Mouse (Mus musculus) hindbrain, embryonic 15.5 days (tissue): ENCODE measurements at regions not wholly inside any gene's neighbourhood (a gene's known extent, or its start where the extent isn't known, plus 50 kb on each side); places are given as distances from the start of the nearest gene placed in this dataset.

Experiments used
- ATAC-seq: fragments of 200-750 bp; cut with Nextera tagmentation; 2 replicates; pipeline ENCODE4 v1.8.0; 2017; ENCODE audit warnings: low read depth, moderate number of reproducible peaks, moderate TSS enrichment; ENCODE audit not compliant: low FRiP score
- H3K27ac ChIP-seq: fragments of 300-500 bp; sonication (generic); replicated peaks from 2 replicates; pipeline ENCODE4 v1.5.1; 2015; ENCODE audit warnings: mild to moderate bottlenecking, inconsistent platforms
- H3K27me3 ChIP-seq: fragments of 300-500 bp; sonication (generic); 2 replicates; pipeline ENCODE4 v1.6.1; 2015; ENCODE audit warnings: control low read depth, inconsistent platforms
- H3K36me3 ChIP-seq: fragments of 300-500 bp; sonication (generic); 2 replicates; pipeline ENCODE4 v1.6.1; 2015; ENCODE audit warnings: control low read depth, inconsistent platforms
- H3K4me1 ChIP-seq: fragments of 300-500 bp; sonication (generic); replicated peaks from 2 replicates; pipeline ENCODE4 v1.6.1; 2015; ENCODE audit warnings: control low read depth, inconsistent platforms
- H3K4me2 ChIP-seq: fragments of 300-500 bp; sonication (generic); 2 replicates; pipeline ENCODE4 v1.6.1; 2015; ENCODE audit warnings: moderate library complexity, mild to moderate bottlenecking, inconsistent platforms
- H3K4me3 ChIP-seq: fragments of 300-500 bp; sonication (generic); 2 replicates; pipeline ENCODE4 v1.5.1; 2015; ENCODE audit warnings: mild to moderate bottlenecking, inconsistent platforms
- H3K9ac ChIP-seq: fragments of 300-500 bp; sonication (generic); 2 replicates; pipeline ENCODE4 v1.6.1; 2015; ENCODE audit warnings: inconsistent platforms
- H3K9me3 ChIP-seq: fragments of 300-500 bp; sonication (generic); 2 replicates; pipeline ENCODE4 v1.6.1; 2016; ENCODE audit warnings: control low read depth, inconsistent platforms
- WGBS: fragments of 180-500 bp; shearing (Covaris S2); methylation state at CpG from one replicate; pipeline ENCODE4 v1.1.7; 2015; 5-methylcytosine and 5-hydroxymethylcytosine counted together

- no peak overlapping the region for H3K27ac ChIP-seq
- WGBS = 44% methylated on average over 4 of the region's 4 CpGs
- ATAC-seq = no peak
- H3K4me3 ChIP-seq = no peak overlapping the region
- H3K36me3 ChIP-seq = no peaks in the 10 kb centered on the region
- H3K9me3 ChIP-seq = no peaks in the 10 kb centered on the region
- no peak overlapping the region for H3K9ac ChIP-seq
- H3K4me2 ChIP-seq = no peak overlapping the region
- no peaks in the 10 kb centered on the region for H3K27me3 ChIP-seq
- H3K4me1 ChIP-seq = no peaks in the 10 kb centered on the region
These were observed 352.6 kb upstream of the Slitrk1 start for GRCm38 (mm10) chr14:109266521-109266920.

DNA sequence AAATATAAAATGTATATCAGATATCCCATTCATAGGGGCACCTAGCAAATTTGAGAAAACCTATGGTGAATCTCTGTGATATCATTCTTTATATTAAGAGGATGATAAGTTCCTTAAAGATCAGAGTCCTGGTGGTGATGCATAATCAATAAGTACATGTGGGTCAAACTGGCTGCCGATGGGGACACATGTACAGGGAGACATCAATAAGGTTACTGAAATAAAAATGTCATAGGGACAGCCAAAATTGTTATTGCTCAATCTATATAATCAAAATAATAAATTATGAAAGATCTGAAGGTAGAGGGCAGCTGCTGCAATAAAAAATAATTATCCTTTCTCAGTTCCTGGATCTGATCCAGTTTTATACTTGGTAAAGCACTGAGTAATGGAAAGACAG is 348.0 kb upstream of the Slitrk1 start:
- Histone ChIP-seq H3K27me3 (no peaks in the 10 kb centered on the region), H3K9me3 (no peaks in the 10 kb centered on the region), H3K4me2 (no peak overlapping the region), H3K27ac (no peak overlapping the region), H3K36me3 (no peaks in the 10 kb centered on the region), H3K4me1 (no peaks in the 10 kb centered on the region), H3K4me3 (no peak overlapping the region), H3K9ac (no peak overlapping the region)
- no peak for ATAC-seq
- WGBS = 80% methylated on average over 1 of the region's 1 CpGs

- Histone ChIP-seq H3K4me1 (no peaks in the 10 kb centered on the region), H3K27me3 (no peaks in the 10 kb centered on the region), H3K27ac (no peak overlapping the region), H3K9me3 (no peaks in the 10 kb centered on the region), H3K4me2 (no peak overlapping the region), H3K4me3 (no peak overlapping the region), H3K9ac (no peak overlapping the region), H3K36me3 (no peaks in the 10 kb centered on the region)
- 0 out of 2 replicates have a peak, but pooled peaks have one; percentile 30 for ATAC-seq
- 90% methylated on average over 8 of the region's 8 CpGs for WGBS
These were observed 300.9 kb upstream of the Slitrk1 start for GRCm38 (mm10) chr14:109214848-109215247.

DNA sequence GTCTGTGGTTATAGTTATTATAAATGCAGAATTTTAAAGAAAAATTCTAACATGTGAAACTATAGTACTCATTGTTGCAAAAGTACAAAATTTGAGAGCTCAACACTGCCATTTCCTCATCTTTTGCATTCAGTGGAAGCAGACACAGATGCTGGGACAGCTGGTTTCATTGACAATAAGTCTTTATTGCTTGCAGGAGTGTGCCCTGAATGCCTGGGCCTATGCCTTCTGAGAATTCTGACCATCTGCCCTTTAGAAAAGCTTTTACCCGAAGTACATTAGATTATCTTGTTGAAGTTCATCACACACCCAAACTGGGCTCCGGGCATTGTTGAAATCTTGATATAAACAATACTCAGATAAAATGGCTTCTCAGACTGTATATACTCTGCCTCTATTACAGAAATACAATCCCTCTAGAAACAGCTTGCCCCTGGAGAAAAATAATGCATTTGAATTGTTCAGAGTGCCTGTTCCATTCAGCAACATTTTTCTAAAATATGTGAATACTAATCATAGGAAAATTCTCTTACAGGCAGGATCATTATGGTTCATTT is 266.1 kb upstream of the Slitrk1 start:
- Histone ChIP-seq H3K4me2 (no peak overlapping the region), H3K27ac (no peak overlapping the region), H3K9me3 (no peaks in the 10 kb centered on the region), H3K9ac (no peak overlapping the region), H3K4me1 (no peaks in the 10 kb centered on the region), H3K4me3 (no peak overlapping the region), H3K36me3 (no peaks in the 10 kb centered on the region), H3K27me3 (no peaks in the 10 kb centered on the region)
- WGBS = 34% methylated on average over 2 of the region's 2 CpGs
- no peak for ATAC-seq

GRCm38 (mm10) chr14:109176602-109177179 is 262.7 kb upstream of the Slitrk1 start:
- H3K36me3 ChIP-seq = no peaks in the 10 kb centered on the region
- no peak overlapping the region for H3K4me2 ChIP-seq
- H3K27me3 ChIP-seq = no peaks in the 10 kb centered on the region
- no peak overlapping the region for H3K9ac ChIP-seq
- H3K4me3 ChIP-seq = no peak overlapping the region
- H3K27ac ChIP-seq = no peak overlapping the region
- WGBS = 85% methylated on average over 2 of the region's 2 CpGs
- no peaks in the 10 kb centered on the region for H3K4me1 ChIP-seq
- H3K9me3 ChIP-seq = no peaks in the 10 kb centered on the region
- no peak for ATAC-seq

DNA sequence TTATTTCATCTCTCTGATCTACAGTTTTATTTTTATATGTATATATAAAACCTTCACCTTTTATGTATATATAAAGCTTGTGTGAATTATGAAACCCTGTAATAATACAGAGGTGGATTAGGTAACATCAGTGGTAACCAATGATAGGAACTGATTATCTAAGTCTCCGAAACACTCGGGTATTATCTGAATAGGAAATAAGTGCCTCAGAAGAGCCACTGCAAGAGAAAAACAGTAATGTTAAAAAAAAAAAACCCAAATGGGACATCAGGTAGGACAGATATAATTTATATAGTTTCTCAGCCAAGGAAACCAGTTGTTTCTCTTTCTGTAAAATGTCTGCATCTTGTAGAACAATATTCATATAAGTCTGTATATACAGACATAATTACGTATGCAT is 261.9 kb upstream of the Slitrk1 start:
- H3K9me3 ChIP-seq = no peaks in the 10 kb centered on the region
- no peak for ATAC-seq
- H3K27me3 ChIP-seq = no peaks in the 10 kb centered on the region
- no peak overlapping the region for H3K4me2 ChIP-seq
- H3K9ac ChIP-seq = no peak overlapping the region
- no peaks in the 10 kb centered on the region for H3K4me1 ChIP-seq
- no peaks in the 10 kb centered on the region for H3K36me3 ChIP-seq
- H3K27ac ChIP-seq = no peak overlapping the region
- H3K4me3 ChIP-seq = no peak overlapping the region
- WGBS = 90% methylated on average over 3 of the region's 3 CpGs
